Mouse (Mus musculus) thymus, adult 18-20 months (tissue): Measurements from ENCODE around the gene Dmc1.

Experiments
- DNase-seq, 2 experiments: peaks; one replicate each; pipeline ENCODE4 v3.0.0; 2022; ENCODE audit warnings: mixed read lengths in 2 of 2

Gene Dmc1

DNA sequence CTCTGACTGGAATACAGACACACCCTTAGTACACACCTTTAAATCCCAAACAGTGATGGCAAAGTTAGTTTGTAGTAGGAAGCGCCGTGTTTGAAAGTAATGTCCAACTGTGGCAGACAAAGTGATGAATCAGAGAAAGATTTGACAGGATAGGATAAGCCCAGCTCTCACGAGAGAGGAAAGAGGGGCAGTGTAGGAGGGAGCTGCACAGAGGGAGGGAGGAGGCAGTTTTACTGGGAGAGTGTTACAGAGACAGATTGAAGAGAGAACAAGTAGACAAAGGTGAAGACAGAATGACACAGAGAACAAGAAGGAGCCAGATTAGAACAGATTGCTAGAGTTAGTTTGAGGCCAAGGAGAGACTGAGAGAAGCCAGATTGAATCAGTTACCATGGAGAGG lies 45.3 kb downstream of the Dmc1 start:
- DNase-seq: no peak

DNA sequence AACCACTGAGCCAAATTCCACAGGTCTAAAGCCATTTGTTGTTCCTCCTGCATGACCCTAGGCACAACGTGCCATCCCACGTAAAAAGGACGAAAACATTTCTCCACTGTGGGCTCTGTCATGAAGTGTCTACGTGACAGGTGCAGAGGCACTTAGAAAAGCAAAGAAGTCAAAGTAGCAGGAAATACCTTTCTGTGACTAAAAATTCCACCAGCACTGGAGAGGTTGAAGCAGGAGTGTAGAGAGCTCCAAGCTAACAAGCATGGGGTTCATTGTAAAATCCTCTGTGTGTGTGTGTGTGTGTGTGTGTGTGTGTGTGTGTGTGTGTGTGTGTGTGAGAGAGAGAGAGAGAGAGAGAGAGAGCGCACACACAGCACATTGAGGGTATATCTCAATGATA lies 52.3 kb downstream of the Dmc1 start:
- no peak for DNase-seq

DNA sequence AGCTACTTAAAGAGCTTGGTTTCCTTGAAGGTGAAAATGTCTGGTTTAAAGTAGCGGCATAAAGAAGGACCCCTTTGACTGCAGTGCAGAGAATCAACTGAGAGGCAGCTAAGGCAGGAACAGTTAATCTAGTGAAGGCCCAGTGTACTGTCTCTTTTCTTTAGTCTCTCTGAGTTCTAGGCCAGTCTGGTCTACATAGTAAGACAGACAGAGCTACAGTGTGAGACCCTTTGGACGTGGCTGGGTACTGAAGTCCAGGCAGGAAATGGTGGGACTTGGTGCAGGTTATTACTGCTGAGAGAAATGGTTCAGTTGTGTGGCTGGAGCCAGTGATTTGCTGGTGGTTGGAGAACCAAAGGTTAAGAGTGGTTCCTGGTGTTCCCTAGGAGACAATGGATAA lies 56.7 kb downstream of the Dmc1 start:
- no peak for DNase-seq

DNA sequence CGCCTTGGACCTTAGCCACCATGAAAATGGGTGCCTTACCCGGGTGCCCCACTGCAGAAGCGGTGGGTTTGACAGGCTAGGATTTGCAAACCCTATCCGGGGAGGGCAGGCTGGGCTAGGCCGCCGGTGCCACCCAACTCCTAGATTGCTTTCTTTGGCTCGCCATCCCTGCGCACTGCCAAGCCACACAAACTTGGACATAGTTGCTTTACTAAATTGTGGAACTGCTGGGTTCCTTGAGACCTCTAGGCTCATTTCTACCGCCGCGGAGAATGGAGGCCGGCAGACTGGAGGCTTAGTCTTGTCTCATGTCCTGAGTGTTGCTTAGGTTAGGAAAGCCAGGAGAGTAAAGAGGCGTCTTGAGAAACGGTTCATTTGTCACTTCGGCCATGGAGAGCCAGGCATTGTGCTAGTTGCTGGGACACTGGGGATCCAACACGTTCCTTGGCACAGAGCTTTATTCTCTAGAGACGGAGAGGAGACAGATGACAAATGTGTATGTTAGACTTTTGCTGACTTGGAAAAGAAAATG lies 57.6 kb downstream of the Dmc1 start:
- peak; percentile 27 to 28 for DNase-seq

DNA sequence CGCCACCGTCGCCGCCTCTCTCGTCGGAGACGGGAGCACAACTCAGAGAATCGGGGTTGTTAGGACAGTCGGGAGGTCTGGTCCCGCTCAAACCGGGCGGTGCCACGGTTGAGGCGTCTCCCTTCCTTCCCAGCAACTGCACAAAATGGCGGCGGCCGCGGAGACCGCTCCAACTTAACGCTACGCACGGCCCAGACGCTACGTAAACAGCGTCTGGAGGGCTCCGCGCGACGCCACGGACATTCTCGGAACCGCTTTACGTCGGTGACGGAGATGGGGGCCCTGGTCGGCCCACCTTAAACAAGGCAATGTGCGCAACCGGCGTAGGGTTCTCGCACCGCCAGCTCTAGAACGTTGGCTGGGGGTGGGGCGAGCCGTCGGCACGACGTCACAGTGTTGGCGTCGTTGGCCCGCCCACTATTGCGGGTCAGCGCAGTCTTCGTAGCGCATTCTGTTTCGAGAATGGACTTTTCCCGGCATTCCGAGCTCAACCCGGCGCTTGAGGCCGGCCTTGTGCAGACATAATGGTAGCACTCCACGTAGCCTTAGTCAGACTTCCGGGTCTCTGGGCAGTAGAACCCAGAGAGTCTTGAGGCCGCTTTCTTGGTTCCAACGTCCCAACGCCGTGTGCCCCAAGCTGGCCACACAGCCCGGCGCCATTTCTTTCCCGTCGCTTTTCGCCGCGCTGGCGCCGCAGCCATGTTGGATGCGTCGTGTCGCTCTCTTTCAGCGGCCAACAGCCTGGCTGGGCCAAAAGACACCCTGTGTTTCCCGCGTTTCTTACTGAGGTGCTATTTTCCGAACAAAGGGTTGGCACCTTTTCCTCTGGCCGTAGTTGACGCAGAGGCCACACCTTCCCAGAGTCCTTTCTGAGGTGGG lies 58.3 kb downstream of the Dmc1 start, which contains the start of gene Ddx17:
Ddx17 (minus strand) TSS at position 332 of the 879 bp plus-strand sequence.
- DNase-seq: peak; percentile 91 to 93

GRCm38 (mm10) chr15:79545921-79546399 lies 58.9 kb downstream of the Dmc1 start:
- DNase-seq: peak in 1 of 2 experiments; percentile 33

DNA sequence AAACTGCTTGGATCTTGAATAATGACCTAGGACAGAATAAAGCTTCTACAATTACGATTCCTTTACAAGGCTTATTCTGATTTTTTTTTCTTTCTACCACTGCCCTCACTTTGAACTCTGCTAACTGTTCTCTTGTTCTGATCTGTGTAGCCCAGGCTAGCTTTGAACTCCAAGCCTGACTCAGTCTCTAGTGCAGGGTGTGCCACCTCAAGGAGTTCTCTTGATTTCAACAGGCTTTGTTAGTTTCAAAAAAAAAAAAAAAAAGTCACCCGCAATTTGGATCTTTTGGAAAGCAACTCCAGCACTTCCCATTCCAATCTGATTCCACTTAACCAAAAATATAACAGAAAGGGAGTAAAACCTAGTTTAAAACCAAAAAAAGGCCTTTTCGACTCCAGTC lies 59.4 kb downstream of the Dmc1 start:
- DNase-seq: no peak

DNA sequence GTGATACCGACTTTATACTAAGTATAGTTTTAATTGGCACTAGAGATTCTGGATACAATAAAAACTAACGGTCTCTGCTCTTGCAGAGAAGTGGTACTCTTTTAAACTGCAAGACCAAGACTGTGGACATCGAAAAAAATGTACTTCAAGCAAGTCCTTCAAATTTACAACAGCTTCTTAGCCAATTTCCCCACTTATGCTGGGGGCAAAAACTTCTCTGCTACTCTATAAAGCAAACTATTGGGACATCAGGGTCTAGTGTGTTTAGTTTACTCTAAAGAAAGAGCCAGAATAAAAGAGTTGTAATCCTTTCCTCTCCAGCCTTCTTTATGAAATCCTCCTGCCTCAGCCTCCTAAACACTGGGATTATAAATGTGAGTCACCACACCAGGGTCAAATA lies 60.9 kb downstream of the Dmc1 start:
- DNase-seq: no peak

DNA sequence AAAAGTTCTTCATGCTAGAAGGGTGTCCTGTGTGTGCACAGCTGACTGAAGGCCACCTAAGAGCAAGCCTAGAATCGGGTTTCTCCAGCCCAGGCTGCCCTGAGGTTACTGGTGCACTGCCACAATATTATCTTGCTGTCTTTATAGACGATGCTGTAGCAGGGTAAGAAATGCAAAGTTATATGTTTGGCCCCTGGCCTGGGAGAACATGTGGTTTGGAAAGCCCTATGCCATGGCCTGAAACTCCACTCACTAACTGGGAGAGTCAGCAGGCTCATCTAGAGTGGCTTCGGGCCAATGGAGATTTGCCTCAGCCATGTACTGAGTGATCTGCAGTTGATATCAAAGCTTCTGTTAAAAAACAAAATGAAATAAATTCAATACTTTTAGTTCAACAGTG lies 71.1 kb downstream of the Dmc1 start:
- no peak for DNase-seq

DNA sequence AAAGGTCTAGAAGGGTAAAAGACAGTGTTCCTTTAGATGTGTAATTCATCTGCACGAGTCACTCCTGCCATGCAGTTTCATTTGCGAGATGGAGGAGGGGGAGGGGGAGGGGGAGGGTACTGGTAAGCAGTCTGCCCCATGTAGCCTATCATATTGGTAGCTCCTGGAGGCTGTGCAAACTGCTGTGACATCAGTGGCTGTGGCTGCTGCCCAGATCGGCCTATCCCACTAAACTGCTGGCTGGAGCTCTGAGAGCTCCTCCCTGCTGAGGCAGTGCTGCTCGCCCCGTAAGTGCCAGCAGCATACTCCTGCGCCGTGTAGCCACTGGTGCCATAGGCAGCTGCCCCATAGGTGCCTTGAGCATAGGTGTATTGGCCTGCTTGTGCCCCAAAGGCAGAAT lies 75.0 kb downstream of the Dmc1 start:
- no peak for DNase-seq

- DNase-seq: no peak
These were observed 76.8 kb downstream of the Dmc1 start for GRCm38 (mm10) chr15:79527991-79528639.

DNA sequence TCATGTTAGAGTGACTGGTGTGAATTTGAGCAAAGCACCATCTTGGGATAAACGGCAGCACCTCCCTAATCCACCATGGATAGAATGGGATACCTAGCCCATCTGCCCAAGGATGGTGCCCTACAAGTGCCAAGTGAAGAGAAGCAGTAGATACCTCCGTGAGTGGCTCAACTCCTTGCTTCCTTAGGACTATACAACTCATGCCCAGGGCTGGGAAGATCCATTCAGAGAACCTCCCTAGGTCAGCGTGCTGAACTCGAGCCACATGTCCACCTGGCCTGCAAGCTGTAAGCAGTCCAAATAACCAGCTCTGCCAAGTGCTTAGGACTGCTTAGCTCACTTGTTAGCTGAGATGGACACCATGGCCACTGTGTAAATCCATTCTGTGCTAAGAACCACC lies 77.7 kb downstream of the Dmc1 start:
- DNase-seq: no peak

GRCm38 (mm10) chr15:79525979-79526768 lies 78.7 kb downstream of the Dmc1 start:
- DNase-seq: no peak

GRCm38 (mm10) chr15:79525564-79525963 lies 79.3 kb downstream of the Dmc1 start:
- no peak for DNase-seq

- DNase-seq: no peak
These were observed 85.3 kb downstream of the Dmc1 start for GRCm38 (mm10) chr15:79519400-79520220.

DNA sequence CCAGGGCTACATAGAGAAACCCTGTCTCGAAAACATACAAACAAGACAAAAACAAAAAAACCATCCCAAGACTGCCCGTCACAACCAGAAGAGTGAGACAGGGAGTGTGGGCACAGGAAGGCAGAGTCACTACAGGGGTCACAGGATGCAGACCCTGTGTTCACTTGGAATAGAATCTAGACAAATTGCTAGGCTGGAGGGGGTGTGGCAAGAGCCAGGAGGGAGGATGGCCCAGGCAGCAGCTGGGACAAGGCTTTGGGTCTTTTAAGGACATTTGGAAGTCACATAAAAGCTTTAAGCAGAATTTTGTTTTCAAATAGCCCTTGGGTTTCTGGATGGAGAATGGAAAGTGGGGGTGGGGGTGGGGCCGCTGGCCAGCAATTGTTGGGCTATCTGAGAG lies 86.3 kb downstream of the Dmc1 start:
- no peak for DNase-seq

DNA sequence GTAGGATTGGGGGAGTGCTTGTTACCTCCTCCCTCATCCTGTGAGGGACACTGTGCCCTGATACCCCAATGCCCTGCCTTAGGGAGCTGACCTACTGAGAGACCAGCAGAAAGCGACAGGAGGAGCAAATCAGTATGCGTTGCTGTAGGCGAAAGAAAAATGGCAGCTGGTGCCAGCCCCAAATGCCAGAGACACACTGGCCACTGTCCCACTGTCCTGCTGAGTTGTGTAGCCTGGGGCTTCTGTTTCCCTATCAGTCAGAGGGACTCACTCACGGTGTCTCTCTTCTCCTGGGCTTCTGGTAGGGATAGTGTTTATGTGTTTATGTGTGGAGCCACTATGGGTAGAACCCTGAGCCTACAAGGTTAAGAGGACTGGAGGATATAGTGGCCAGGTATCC lies 87.2 kb downstream of the Dmc1 start:
- DNase-seq: no peak

GRCm38 (mm10) chr15:79516171-79517096 lies 88.5 kb downstream of the Dmc1 start, which contains the start of gene Kdelr3:
Gene Kdelr3 (plus strand): TSS chr15:79516411.
- DNase-seq: no peak

- DNase-seq: no peak
These were observed 91.0 kb downstream of the Dmc1 start for GRCm38 (mm10) chr15:79513940-79514339.

DNA sequence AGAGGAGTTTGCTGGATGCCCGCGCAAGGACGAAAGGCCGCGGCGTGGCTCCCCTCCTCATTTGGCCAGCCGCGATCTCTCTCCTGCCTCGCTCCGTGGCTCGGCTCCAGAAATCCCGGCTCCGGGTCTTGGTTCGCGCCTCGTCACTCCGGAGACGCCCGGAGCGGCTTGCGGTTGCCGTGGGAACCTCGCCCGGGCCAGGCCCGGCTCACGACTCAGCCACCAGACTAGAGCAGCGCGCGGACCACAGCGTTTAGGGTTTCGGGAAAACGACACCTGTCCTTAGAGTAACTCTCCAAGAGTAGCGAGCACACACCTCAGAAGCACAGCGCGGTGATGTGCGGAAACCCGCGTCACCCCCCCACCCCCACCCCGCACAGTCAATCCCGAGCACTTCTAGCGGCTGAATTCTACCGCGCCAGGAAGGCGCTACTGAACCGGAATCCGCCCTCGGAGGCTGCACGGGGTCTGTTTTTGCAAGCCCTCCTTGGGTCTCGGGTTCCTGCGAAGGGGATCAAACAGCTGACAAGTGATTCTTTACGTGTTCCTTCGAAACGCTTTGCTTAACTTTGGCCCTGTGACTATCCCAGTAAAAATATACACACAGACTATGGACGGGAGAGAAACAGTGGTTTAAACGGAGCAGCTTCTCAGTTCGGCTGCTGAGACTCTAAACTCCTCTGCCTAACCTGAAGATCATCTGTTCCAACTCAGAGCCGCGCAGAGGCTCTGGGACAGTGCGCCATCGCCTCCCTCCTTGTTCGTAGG lies 93.2 kb downstream of the Dmc1 start:
- DNase-seq: no peak
